Comparison of ENCODE assay signal across 23 mouse cellular contexts in genomic region chr6:54074454-54074853, GRCm38 (mm10). TPM values are rescaled to one million over a fixed set of nuclear protein-coding genes. Genes with fewer than 3 reads are reported as not detected.
DNase-seq lines count a peak whose midpoint lies in the region; ATAC-seq and TF ChIP-seq lines count a peak whose summit lies in the region.
"Had no signal": no experiment of that assay in that cellular context is flagged by ENCODE, and none has a peak within 500 bp of the region (broad histone marks: within the 10 kb centered on the region; RNA-seq: fewer than 3 reads in every experiment).

No protein-coding gene starts in this region.

- H3K27me3 ChIP-seq in forebrain, embryonic 15.5 days, result no peaks in the 10 kb centered on the region
- no peaks in the 10 kb centered on the region for H3K27me3 ChIP-seq in forebrain, embryonic 11.5 days (ENCODE audit: control insufficient read depth, insufficient read depth, low read length)
- H3K27me3 ChIP-seq in kidney, postnatal 0 days (ENCODE audit: insufficient read depth, low read length), result no peaks in the 10 kb centered on the region
- H3K27me3 ChIP-seq in forebrain, postnatal 0 days (ENCODE audit: insufficient read depth, low read length), result no peaks in the 10 kb centered on the region
- no peaks in the 10 kb centered on the region for H3K27me3 ChIP-seq in intestine, embryonic 15.5 days (replicated peaks)
- H3K27me3 ChIP-seq: limb, embryonic 15.5 days had no signal

- no peak overlapping the region for H3K4me3 ChIP-seq in forebrain, embryonic 15.5 days
- H3K4me3 ChIP-seq in forebrain, embryonic 11.5 days (ENCODE audit: low read depth, low read length), result no peak overlapping the region
- H3K4me3 ChIP-seq in kidney, postnatal 0 days (replicated peaks; ENCODE audit: low read depth, low read length), result no peak overlapping the region
- no peak overlapping the region for H3K4me3 ChIP-seq in forebrain, postnatal 0 days (ENCODE audit: low read depth, low read length)
- H3K4me3 ChIP-seq in intestine, embryonic 15.5 days (replicated peaks), result no peak overlapping the region
- H3K4me3 ChIP-seq: heart, adult 2 months; limb, embryonic 15.5 days; myocyte had no signal

- no peaks in the 10 kb centered on the region for H3K36me3 ChIP-seq in forebrain, embryonic 15.5 days
- H3K36me3 ChIP-seq in forebrain, embryonic 11.5 days (ENCODE audit: control insufficient read depth, insufficient read depth, low read length), result no peaks in the 10 kb centered on the region
- H3K36me3 ChIP-seq in kidney, postnatal 0 days (ENCODE audit: insufficient read depth, low read length), result no peaks in the 10 kb centered on the region
- H3K36me3 ChIP-seq in forebrain, postnatal 0 days (ENCODE audit: insufficient read depth), result no peaks in the 10 kb centered on the region
- no peaks in the 10 kb centered on the region for H3K36me3 ChIP-seq in intestine, embryonic 15.5 days
- H3K36me3 ChIP-seq: limb, embryonic 15.5 days had no signal

- H3K27ac ChIP-seq in forebrain, embryonic 15.5 days (replicated peaks), result no peak overlapping the region
- no peak overlapping the region for H3K27ac ChIP-seq in forebrain, embryonic 11.5 days (ENCODE audit: low read depth, low read length)
- H3K27ac ChIP-seq in kidney, postnatal 0 days, result no peak overlapping the region
- H3K27ac ChIP-seq in forebrain, postnatal 0 days (ENCODE audit: low read depth, low read length), result no peak overlapping the region
- no peak overlapping the region for H3K27ac ChIP-seq in intestine, embryonic 15.5 days
- H3K27ac ChIP-seq: heart, adult 2 months; limb, embryonic 15.5 days; liver, embryonic 14.5 days had no signal

- no peaks in the 10 kb centered on the region for H3K9me3 ChIP-seq in forebrain, embryonic 15.5 days
- H3K9me3 ChIP-seq in forebrain, embryonic 11.5 days (ENCODE audit: control insufficient read depth, low read length), result no peaks in the 10 kb centered on the region
- no peaks in the 10 kb centered on the region for H3K9me3 ChIP-seq in kidney, postnatal 0 days (replicated peaks; ENCODE audit: low read length)
- no peaks in the 10 kb centered on the region for H3K9me3 ChIP-seq in forebrain, postnatal 0 days (ENCODE audit: low read length)
- no peaks in the 10 kb centered on the region for H3K9me3 ChIP-seq in intestine, embryonic 15.5 days
- H3K9me3 ChIP-seq: limb, embryonic 15.5 days had no signal

- H3K4me2 ChIP-seq in forebrain, embryonic 15.5 days (replicated peaks), result no peak overlapping the region
- no peak overlapping the region for H3K4me2 ChIP-seq in forebrain, embryonic 11.5 days (ENCODE audit: low read depth, low read length, severe bottlenecking)
- no peak overlapping the region for H3K4me2 ChIP-seq in kidney, postnatal 0 days (ENCODE audit: low read length)
- no peak overlapping the region for H3K4me2 ChIP-seq in forebrain, postnatal 0 days (ENCODE audit: low read depth)
- no peak overlapping the region for H3K4me2 ChIP-seq in intestine, embryonic 15.5 days (replicated peaks)
- H3K4me2 ChIP-seq: limb, embryonic 15.5 days had no signal

- no peak for TF ChIP-seq CTCF in kidney, postnatal 0 days (IDR thresholded peaks at IDR 0.05; ENCODE audit: low read depth)
- no peak for TF ChIP-seq CTCF in forebrain, postnatal 0 days (IDR thresholded peaks at IDR 0.05; ENCODE audit: low read depth)

- 36% methylated on average over 4 of the region's 4 CpGs for WGBS in forebrain, embryonic 15.5 days
- WGBS in forebrain, embryonic 11.5 days, result 63% methylated on average over 4 of the region's 4 CpGs
- 49% methylated on average over 4 of the region's 4 CpGs for WGBS in kidney, postnatal 0 days
- 25% methylated on average over 4 of the region's 4 CpGs for WGBS in forebrain, postnatal 0 days
- WGBS in intestine, embryonic 15.5 days, result 47% methylated on average over 4 of the region's 4 CpGs

- ATAC-seq in forebrain, embryonic 15.5 days (replicated peaks), result 0 out of 2 replicates have a peak, but pooled peaks have one; percentile 19
- no peak for ATAC-seq in forebrain, embryonic 11.5 days (replicated peaks; ENCODE audit: low FRiP score)
- no peak for ATAC-seq in kidney, postnatal 0 days (replicated peaks; ENCODE audit: low FRiP score, low read depth)
- peak; percentile 65 for ATAC-seq in forebrain, postnatal 0 days
- ATAC-seq in intestine, embryonic 15.5 days, result no peak
- ATAC-seq: inflammation-experienced regulatory T-cells, adult 6 months had no signal

- no peak for DNase-seq in forebrain, embryonic 11.5 days (ENCODE audit: low spot score)
- DNase-seq in kidney, postnatal 0 days (ENCODE audit: low spot score), result peak; percentile 51
- no peak for DNase-seq in kidney, adult 11 months
- DNase-seq in brain, adult 2 months (ENCODE audit: low read depth, low spot score), result peak; percentile 56
- DNase-seq in forebrain, postnatal 0 days, result no peak
- DNase-seq: adrenal gland, postnatal 25 days; cerebellum, adult 11 months; cerebellum, postnatal 10 days; gastrocnemius, postnatal 25 days; heart, adult 2 months; heart, postnatal 36 days; kidney, adult 8-10 months; kidney, postnatal 14 days; left cerebral cortex, postnatal 4 days; lung, postnatal 4 days; right cerebral cortex, postnatal 14 days; spleen, adult 18-20 months had no signal

- no peak overlapping the region for H3K9ac ChIP-seq in forebrain, embryonic 15.5 days (replicated peaks)
- no peak overlapping the region for H3K9ac ChIP-seq in forebrain, embryonic 11.5 days (ENCODE audit: low read length)
- no peak overlapping the region for H3K9ac ChIP-seq in kidney, postnatal 0 days (ENCODE audit: low read depth, low read length)
- H3K9ac ChIP-seq in forebrain, postnatal 0 days, result no peak overlapping the region
- H3K9ac ChIP-seq in intestine, embryonic 15.5 days, result no peak overlapping the region
- H3K9ac ChIP-seq: limb, embryonic 15.5 days; liver, embryonic 14.5 days had no signal

- H3K4me1 ChIP-seq in forebrain, embryonic 15.5 days, result peaks cover 33% of the 10 kb centered on the region
- H3K4me1 ChIP-seq in forebrain, embryonic 11.5 days (replicated peaks; ENCODE audit: control insufficient read depth, insufficient read depth, low read length), result no peaks in the 10 kb centered on the region
- H3K4me1 ChIP-seq in kidney, postnatal 0 days (replicated peaks; ENCODE audit: insufficient read depth, low read length), result no peaks in the 10 kb centered on the region; the same call in 1 of the 2 replicates
- H3K4me1 ChIP-seq in forebrain, postnatal 0 days (ENCODE audit: insufficient read depth), result peaks cover 7% of the 10 kb centered on the region; the same call in 1 of the 2 replicates
- peaks cover 13% of the 10 kb centered on the region for H3K4me1 ChIP-seq in intestine, embryonic 15.5 days (replicated peaks)

RNA-seq across cellular contexts. Expression of gene Chn2, which starts 35.1 kb away (rescaled TPM):
- polyA plus RNA-seq in forebrain, embryonic 15.5 days (2015; fragmentation: Nextera tagmentation; extraction: Ambion mirVana), result 41.6 and 46.2 TPM in 2 replicates
- 19.6 and 20.3 TPM in 2 replicates for polyA plus RNA-seq in forebrain, embryonic 11.5 days (2014; fragmentation: Nextera tagmentation; extraction: Ambion mirVana)
- polyA plus RNA-seq in kidney, postnatal 0 days (2015; fragmentation: Nextera tagmentation; extraction: Ambion mirVana), result 16.3 and 16.8 TPM in 2 replicates
- 43.9 and 49.4 TPM in 2 replicates for total RNA-seq in forebrain, postnatal 0 days (2014; rRNA removed)
- polyA plus RNA-seq in forebrain, postnatal 0 days (2015; fragmentation: Nextera tagmentation; extraction: Ambion mirVana), result 28.7 and 33.3 TPM in 2 replicates
- polyA plus RNA-seq in intestine, embryonic 15.5 days (2015; fragmentation: Nextera tagmentation; extraction: Ambion mirVana), result 19.7 and 20.8 TPM in 2 replicates

Comparison
In these comparisons a context has a peak if more than half of its experiments do, and no peak if none do; other contexts are left out.
1. ATAC-seq: peak in forebrain, embryonic 15.5 days (single experiment) and forebrain, postnatal 0 days (single experiment); none in forebrain, embryonic 11.5 days (single experiment), kidney, postnatal 0 days (single experiment) and intestine, embryonic 15.5 days (single experiment).
2. DNase-seq: peak in kidney, postnatal 0 days (single experiment) and brain, adult 2 months (single experiment); none in forebrain, embryonic 11.5 days (single experiment), kidney, adult 11 months (single experiment) and forebrain, postnatal 0 days (single experiment).